Mouse (Mus musculus) T-cell, adult 2 months (primary cell): ENCODE measurements around the gene Lamc3.
"Not testable (repeated sequence)": the region's sequence is repeated elsewhere in the genome, so short reads cannot be mapped to it uniquely, and the experiment has no call there.

ENCODE experiments used
- DNase-seq: peaks from one replicate; pipeline ENCODE4 v3.0.0; 2022; ENCODE audit warnings: low spot score

Lamc3 gene

GRCm38 (mm10) chr2:31876446-31876845 is 10.6 kb upstream of the Lamc3 start:
- DNase-seq = no peak

GRCm38 (mm10) chr2:31878610-31879009 is 8.5 kb upstream of the Lamc3 start:
- no peak for DNase-seq

GRCm38 (mm10) chr2:31880868-31881267 is 6.2 kb upstream of the Lamc3 start:
- peak; percentile 64 for DNase-seq

- no peak for DNase-seq
Measured at GRCm38 (mm10) chr2:31883061-31883460, 4.0 kb upstream of the Lamc3 start.

GRCm38 (mm10) chr2:31884806-31885205 is 2.3 kb upstream of the Lamc3 start:
- peak; percentile 36 for DNase-seq

GRCm38 (mm10) chr2:31888871-31889270 is 1.8 kb downstream of the Lamc3 start:
- no peak for DNase-seq

GRCm38 (mm10) chr2:31891219-31891618 is 4.1 kb downstream of the Lamc3 start:
- no peak for DNase-seq

- DNase-seq = no peak
Measured at GRCm38 (mm10) chr2:31893110-31893669, 6.1 kb downstream of the Lamc3 start.

- DNase-seq = no peak
Measured at GRCm38 (mm10) chr2:31894221-31894870, 7.3 kb downstream of the Lamc3 start.

- DNase-seq = no peak
Measured at GRCm38 (mm10) chr2:31900932-31901331, 13.8 kb downstream of the Lamc3 start.

GRCm38 (mm10) chr2:31901659-31902362 is 14.7 kb downstream of the Lamc3 start:
- DNase-seq = no peak

GRCm38 (mm10) chr2:31904089-31904488 is 17.0 kb downstream of the Lamc3 start:
- DNase-seq = no peak

GRCm38 (mm10) chr2:31904622-31905021 is 17.5 kb downstream of the Lamc3 start:
- DNase-seq = no peak

GRCm38 (mm10) chr2:31905682-31906081 is 18.6 kb downstream of the Lamc3 start:
- DNase-seq = no peak

- no peak for DNase-seq
Measured at GRCm38 (mm10) chr2:31906407-31906806, 19.3 kb downstream of the Lamc3 start.

GRCm38 (mm10) chr2:31912575-31912974 is 25.5 kb downstream of the Lamc3 start:
- no peak for DNase-seq

GRCm38 (mm10) chr2:31914213-31914612 is 27.1 kb downstream of the Lamc3 start:
- DNase-seq = not testable (repeated sequence)

- peak; percentile 55 for DNase-seq
Measured at GRCm38 (mm10) chr2:31915112-31915511, 28.0 kb downstream of the Lamc3 start.

GRCm38 (mm10) chr2:31917636-31918035 is 30.5 kb downstream of the Lamc3 start:
- DNase-seq = peak; percentile 44

GRCm38 (mm10) chr2:31923645-31924044 is 36.6 kb downstream of the Lamc3 start:
- no peak for DNase-seq

- no peak for DNase-seq
Measured at GRCm38 (mm10) chr2:31924811-31925210, 37.7 kb downstream of the Lamc3 start.

- no peak for DNase-seq
Measured at GRCm38 (mm10) chr2:31925936-31926335, 38.8 kb downstream of the Lamc3 start.

GRCm38 (mm10) chr2:31929664-31930063 is 42.6 kb downstream of the Lamc3 start:
- peak; percentile 71 for DNase-seq
